Mouse (Mus musculus): Measurements from ENCODE around the gene Nop2. TPM values are rescaled to one million over a fixed set of nuclear protein-coding genes. Genes with fewer than 3 reads are reported as not detected.

Nop2 gene
- polyA plus RNA-seq, 1 experiment, result 55.4 TPM

GRCm38 (mm10) chr6:125128724-125129123 lies 3.0 kb upstream of the Nop2 start:
- peaks cover 41% of the 10 kb centered on the region for H3K36me3 ChIP-seq (ENCODE audit: control insufficient read depth, insufficient read depth)
- TF ChIP-seq MYOG (IDR thresholded peaks at IDR 0.05; ENCODE audit: control insufficient read depth in 1 of 3, insufficient read depth in 1 of 3, insufficient read length in 2 of 3, low read depth in 2 of 3), result no peak
- TF ChIP-seq POLR2A (IDR thresholded peaks at IDR 0.05; ENCODE audit: insufficient read length, low read depth), result no peak
- TF ChIP-seq SRF (IDR thresholded peaks at IDR 0.05; ENCODE audit: control insufficient read depth, insufficient read length, low read depth), result no peak
- no peak for TF ChIP-seq USF1 (IDR thresholded peaks at IDR 0.05; ENCODE audit: low read depth)
- no peak for TF ChIP-seq REST (IDR thresholded peaks at IDR 0.05; ENCODE audit: insufficient read depth, insufficient read length)
- TF ChIP-seq CEBPB (IDR thresholded peaks at IDR 0.05; ENCODE audit: insufficient read depth, poor library complexity, severe bottlenecking), result no peak
- no peak for TF ChIP-seq TCF12 (IDR thresholded peaks at IDR 0.05; ENCODE audit: insufficient read depth, poor library complexity, severe bottlenecking)
- no peak for TF ChIP-seq POLR2AphosphoS2 (IDR thresholded peaks at IDR 0.05; ENCODE audit: insufficient read length, low read depth)
- TF ChIP-seq MAX (IDR thresholded peaks at IDR 0.05; ENCODE audit: low read depth), result no peak
- no peak overlapping the region for H3K4me2 ChIP-seq (ENCODE audit: low read depth)
- no peak overlapping the region for H3K4me3 ChIP-seq
- H3K79me2 ChIP-seq (ENCODE audit: control insufficient read depth, insufficient read depth), result peaks cover 20% of the 10 kb centered on the region
- H3K27me3 ChIP-seq (ENCODE audit: control insufficient read depth, insufficient read depth, insufficient read length), result no peaks in the 10 kb centered on the region
- H3ac ChIP-seq (ENCODE audit: control insufficient read depth, insufficient read length), result no peak overlapping the region

DNA sequence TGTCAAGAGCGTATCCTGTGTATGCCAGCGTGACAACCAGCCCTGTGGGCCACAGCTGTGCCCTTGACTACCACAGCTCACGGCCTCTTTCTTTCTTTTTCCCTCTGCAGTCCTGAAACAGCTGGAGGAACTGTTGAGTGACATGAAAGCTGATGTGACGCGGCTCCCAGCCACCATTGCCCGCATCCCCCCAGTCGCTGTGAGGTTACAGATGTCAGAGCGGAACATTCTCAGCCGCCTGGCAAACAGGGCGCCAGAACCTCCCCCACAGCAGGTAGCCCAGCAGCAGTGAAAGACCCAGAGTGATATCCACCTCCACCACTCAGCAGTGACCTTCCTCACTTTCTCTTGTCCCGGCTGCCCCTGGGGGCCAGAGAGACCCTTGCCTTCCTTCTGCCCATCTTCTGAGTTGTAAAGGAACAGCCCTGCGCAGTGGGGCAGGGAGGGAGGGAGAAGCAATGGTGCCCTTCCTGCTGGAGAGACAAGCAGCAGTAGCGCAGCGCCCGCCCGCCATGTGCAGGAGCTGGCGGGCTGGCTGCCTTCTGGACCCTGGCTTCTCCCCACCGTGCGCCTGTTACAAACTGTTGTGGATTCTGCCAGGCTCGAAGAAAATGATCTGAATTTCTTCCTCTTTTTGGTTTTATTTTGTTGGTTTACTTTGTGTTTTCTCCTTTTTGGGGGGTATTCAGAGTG lies 1.9 kb upstream of the Nop2 start:
- peaks cover 30% of the 10 kb centered on the region for H3K79me2 ChIP-seq (ENCODE audit: control insufficient read depth, insufficient read depth)
- no peak overlapping the region for H3ac ChIP-seq (ENCODE audit: control insufficient read depth, insufficient read length)
- H3K4me2 ChIP-seq (ENCODE audit: low read depth), result no peak overlapping the region
- H3K4me3 ChIP-seq, result no peak overlapping the region
- no peaks in the 10 kb centered on the region for H3K27me3 ChIP-seq (ENCODE audit: control insufficient read depth, insufficient read depth, insufficient read length)
- H3K36me3 ChIP-seq (ENCODE audit: control insufficient read depth, insufficient read depth), result peaks cover 41% of the 10 kb centered on the region
- TF ChIP-seq MYOG (IDR thresholded peaks at IDR 0.05; ENCODE audit: control insufficient read depth in 1 of 3, insufficient read depth in 1 of 3, insufficient read length in 2 of 3, low read depth in 2 of 3), result no peak
- TF ChIP-seq TCF3 (IDR thresholded peaks at IDR 0.05; ENCODE audit: insufficient read length, low read depth), result no peak
- peak; percentile 81 for TF ChIP-seq POLR2AphosphoS2 (IDR thresholded peaks at IDR 0.05; ENCODE audit: insufficient read length, low read depth)

GRCm38 (mm10) chr6:125132470-125132869 lies 761 bp downstream of the Nop2 start:
- peaks cover 44% of the 10 kb centered on the region for H3K79me2 ChIP-seq (ENCODE audit: control insufficient read depth, insufficient read depth)
- peak overlapping the region; percentile 67 for H3ac ChIP-seq (ENCODE audit: control insufficient read depth, insufficient read length)
- H3K36me3 ChIP-seq (ENCODE audit: control insufficient read depth, insufficient read depth), result peaks cover 40% of the 10 kb centered on the region
- peak overlapping the region; percentile 94 for H3K4me2 ChIP-seq (ENCODE audit: low read depth)
- no peaks in the 10 kb centered on the region for H3K27me3 ChIP-seq (ENCODE audit: control insufficient read depth, insufficient read depth, insufficient read length)
- H3K4me3 ChIP-seq, result peak overlapping the region; percentile 99
- TF ChIP-seq POLR2A (IDR thresholded peaks at IDR 0.05; ENCODE audit: insufficient read length, low read depth) (no peak), REST (IDR thresholded peaks at IDR 0.05; ENCODE audit: insufficient read depth, insufficient read length) (no peak), SRF (IDR thresholded peaks at IDR 0.05; ENCODE audit: control insufficient read depth, insufficient read length, low read depth) (no peak), MAX (IDR thresholded peaks at IDR 0.05; ENCODE audit: low read depth) (no peak), E2F4 (IDR thresholded peaks at IDR 0.05; ENCODE audit: insufficient read depth) (no peak), CEBPB (IDR thresholded peaks at IDR 0.05; ENCODE audit: insufficient read depth, poor library complexity, severe bottlenecking) (no peak), MYOD1 (IDR thresholded peaks at IDR 0.05; ENCODE audit: control insufficient read depth in 1 of 3, insufficient read length in 2 of 3, low read depth in 2 of 3) (no peak), TCF12 (IDR thresholded peaks at IDR 0.05; ENCODE audit: insufficient read depth, poor library complexity, severe bottlenecking) (no peak), POLR2AphosphoS2 (IDR thresholded peaks at IDR 0.05; ENCODE audit: insufficient read length, low read depth) (no peak), TCF3 (IDR thresholded peaks at IDR 0.05; ENCODE audit: insufficient read length, low read depth) (no peak), USF1 (IDR thresholded peaks at IDR 0.05; ENCODE audit: low read depth) (no peak), MYOG (IDR thresholded peaks at IDR 0.05; ENCODE audit: control insufficient read depth in 1 of 3, insufficient read depth in 1 of 3, insufficient read length in 2 of 3, low read depth in 2 of 3) (no peak)

- H3K4me3 ChIP-seq, result no peak overlapping the region
Measured at GRCm38 (mm10) chr6:125137002-125137671, 5.4 kb downstream of the Nop2 start.

More at GRCm38 (mm10) chr6:125137002-125137671, 5.4 kb downstream of the Nop2 start:
- no peak for TF ChIP-seq SRF (IDR thresholded peaks at IDR 0.05; ENCODE audit: control insufficient read depth, insufficient read length, low read depth)
- TF ChIP-seq MYOG (IDR thresholded peaks at IDR 0.05; ENCODE audit: control insufficient read depth in 1 of 3, insufficient read depth in 1 of 3, insufficient read length in 2 of 3, low read depth in 2 of 3), result no peak
- TF ChIP-seq MAX (IDR thresholded peaks at IDR 0.05; ENCODE audit: low read depth), result no peak
- no peak for TF ChIP-seq CEBPB (IDR thresholded peaks at IDR 0.05; ENCODE audit: insufficient read depth, poor library complexity, severe bottlenecking)
- TF ChIP-seq USF1 (IDR thresholded peaks at IDR 0.05; ENCODE audit: low read depth), result no peak
- TF ChIP-seq TCF3 (IDR thresholded peaks at IDR 0.05; ENCODE audit: insufficient read length, low read depth), result no peak
- no peak for TF ChIP-seq MYOD1 (IDR thresholded peaks at IDR 0.05; ENCODE audit: control insufficient read depth in 1 of 3, insufficient read length in 2 of 3, low read depth in 2 of 3)
- no peak for TF ChIP-seq TCF12 (IDR thresholded peaks at IDR 0.05; ENCODE audit: insufficient read depth, poor library complexity, severe bottlenecking)
- no peak for TF ChIP-seq POLR2AphosphoS2 (IDR thresholded peaks at IDR 0.05; ENCODE audit: insufficient read length, low read depth)
- no peak for TF ChIP-seq E2F4 (IDR thresholded peaks at IDR 0.05; ENCODE audit: insufficient read depth)
- TF ChIP-seq REST (IDR thresholded peaks at IDR 0.05; ENCODE audit: insufficient read depth, insufficient read length), result no peak
- TF ChIP-seq POLR2A (IDR thresholded peaks at IDR 0.05; ENCODE audit: insufficient read length, low read depth), result no peak
- H3ac ChIP-seq (ENCODE audit: control insufficient read depth, insufficient read length), result no peak overlapping the region
- peaks cover 39% of the 10 kb centered on the region for H3K79me2 ChIP-seq (ENCODE audit: control insufficient read depth, insufficient read depth)
- peaks cover 40% of the 10 kb centered on the region for H3K36me3 ChIP-seq (ENCODE audit: control insufficient read depth, insufficient read depth)
- H3K4me2 ChIP-seq (ENCODE audit: low read depth), result no peak overlapping the region
- H3K27me3 ChIP-seq (ENCODE audit: control insufficient read depth, insufficient read depth, insufficient read length), result no peaks in the 10 kb centered on the region

Measured in myocyte (in vitro differentiated cells).